ENCODE assay signal across 9 mouse cellular contexts in the genomic region with DNA sequence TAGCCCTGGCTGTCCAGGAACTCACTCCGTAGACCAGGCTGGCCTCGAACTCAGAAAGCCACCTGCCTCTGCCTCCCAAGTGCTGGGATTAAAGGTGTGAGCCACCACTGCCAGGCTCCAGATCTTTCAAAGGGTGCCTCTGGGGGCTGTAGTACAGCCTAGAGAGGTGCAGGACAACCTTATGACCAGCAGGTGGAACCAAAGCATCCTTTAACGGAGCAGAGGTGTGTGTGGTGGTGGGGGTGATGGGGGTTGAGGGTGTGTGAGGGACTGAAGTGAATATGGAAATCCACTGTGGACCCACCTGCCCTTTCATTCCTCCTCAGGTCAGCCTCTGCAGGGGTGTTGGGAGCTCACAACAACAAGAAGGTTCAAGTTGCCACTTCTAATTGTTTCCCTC. TPM values are rescaled to one million over a fixed set of nuclear protein-coding genes. Genes with fewer than 3 reads are reported as not detected.
DNase-seq lines count a peak whose midpoint lies in the region; ATAC-seq and TF ChIP-seq lines count a peak whose summit lies in the region.
"Had no signal": no experiment of that assay in that cellular context is flagged by ENCODE, and none has a peak within 500 bp of the region (broad histone marks: within the 10 kb centered on the region; RNA-seq: fewer than 3 reads in every experiment).

No protein-coding gene starts in this region.

- 78% methylated on average over 3 of the region's 3 CpGs for WGBS in spleen, adult 2 months
- 60% methylated on average over 3 of the region's 3 CpGs for WGBS in lung, embryonic 14.5 days

- no peaks in the 10 kb centered on the region for H3K9me3 ChIP-seq in lung, embryonic 14.5 days (ENCODE audit: low read depth, low read length)
- H3K9me3 ChIP-seq: lung, embryonic 15.5 days had no signal

- peak; percentile 33; the same call in 1 of the 2 replicates for TF ChIP-seq CTCF in spleen, adult 2 months (IDR thresholded peaks at IDR 0.05; ENCODE audit: extremely low read depth, insufficient read depth, insufficient read length, insufficient replicate concordance)
- peak; percentile 66 for TF ChIP-seq CTCF in lung, embryonic 14.5 days (IDR thresholded peaks at IDR 0.05; ENCODE audit: low read depth)

- H3K27me3 ChIP-seq in spleen, adult 2 months (ENCODE audit: control insufficient read depth, insufficient read depth, low read length) = no peaks in the 10 kb centered on the region
- no peaks in the 10 kb centered on the region for H3K27me3 ChIP-seq in lung, embryonic 14.5 days (ENCODE audit: insufficient read depth, low read length)
- H3K27me3 ChIP-seq: lung, embryonic 15.5 days had no signal

- H3K4me1 ChIP-seq in spleen, adult 2 months (ENCODE audit: control insufficient read depth, insufficient read depth, insufficient read length) = peaks cover 2% of the 10 kb centered on the region; the same call in 1 of the 2 replicates
- H3K4me1 ChIP-seq in lung, embryonic 14.5 days (ENCODE audit: insufficient read depth) = no peaks in the 10 kb centered on the region

- no peak for TF ChIP-seq POLR2A in spleen, adult 2 months (IDR thresholded peaks at IDR 0.05; ENCODE audit: low read depth, low read length)

- H3K4me2 ChIP-seq in lung, embryonic 14.5 days = no peak overlapping the region
- H3K4me2 ChIP-seq: lung, embryonic 15.5 days had no signal

- ATAC-seq in lung, embryonic 14.5 days (ENCODE audit: insufficient read depth) = no peak

- no peak overlapping the region for H3K27ac ChIP-seq in spleen, adult 2 months (ENCODE audit: insufficient read depth, low read length)
- no peak overlapping the region for H3K27ac ChIP-seq in lung, embryonic 14.5 days (ENCODE audit: low read depth)
- H3K27ac ChIP-seq: lung, embryonic 15.5 days had no signal

- DNase-seq in adrenal gland, postnatal 10 days = peak; percentile 35
- DNase-seq in adrenal gland, adult 8-10 months = no peak
- DNase-seq in spleen, adult 2 months (ENCODE audit: low read depth in 1 of 2, low spot score in 2 of 2) = no peak
- DNase-seq in spleen, adult 12 weeks (ENCODE audit: low spot score) = no peak
- DNase-seq in lung, embryonic 14.5 days = peak; percentile 62
- peak; percentile 66 for DNase-seq in thymus, postnatal 4 days
- no peak for DNase-seq in gastrocnemius, postnatal 4 days (ENCODE audit: low spot score in 2 of 2)
- DNase-seq in right cerebral cortex, postnatal 10 days (ENCODE audit: low spot score in 2 of 2) = no peak

- no peaks in the 10 kb centered on the region for H3K36me3 ChIP-seq in spleen, adult 2 months (ENCODE audit: control insufficient read depth, insufficient read depth, low read length)
- no peaks in the 10 kb centered on the region for H3K36me3 ChIP-seq in lung, embryonic 14.5 days (ENCODE audit: insufficient read depth)
- H3K36me3 ChIP-seq: lung, embryonic 15.5 days had no signal

- H3K4me3 ChIP-seq in spleen, adult 2 months (ENCODE audit: extremely low read depth, insufficient read depth, insufficient read length) = no peak overlapping the region
- H3K4me3 ChIP-seq in lung, embryonic 14.5 days (ENCODE audit: low read depth, low read length) = no peak overlapping the region
- H3K4me3 ChIP-seq: lung, embryonic 15.5 days had no signal

- H3K9ac ChIP-seq in lung, embryonic 14.5 days = no peak overlapping the region
- H3K9ac ChIP-seq: lung, embryonic 15.5 days had no signal

RNA-seq across cellular contexts. Expression of gene Gm20425, which starts 4.6 kb away (rescaled TPM):
- total RNA-seq in adrenal gland, postnatal 10 days (2021) = 10 to 100 TPM; 13.9 to 18.0 TPM
- 10 to 100 TPM; 14.1 to 20.5 (median 17.7) TPM for total RNA-seq in adrenal gland, adult 8-10 months (2022)
- 2.6 TPM in 1 of 2 replicates, not detected in the other for polyA plus RNA-seq in spleen, adult 2 months (2012; rRNA removed)
- polyA plus RNA-seq in lung, embryonic 14.5 days (2014; fragmentation: Nextera tagmentation; extraction: Ambion mirVana) = 3.4 TPM in 1 of 2 replicates, not detected in the other
- 1 to 10 TPM; 5.7 to 8.6 TPM for total RNA-seq in gastrocnemius, postnatal 4 days (2021)

RNA-seq across cellular contexts. Expression of gene Trf, which starts 4.8 kb away (rescaled TPM):
- total RNA-seq in adrenal gland, postnatal 10 days (2021) = 1,000 to 10,000 TPM; 3,036 to 6,940 TPM
- 100 to 1,000 TPM; 104 to 194 (median 130) TPM for total RNA-seq in adrenal gland, adult 8-10 months (2022)
- polyA plus RNA-seq in spleen, adult 2 months (2012; rRNA removed) = 259 and 287 TPM in 2 replicates
- 35.5 and 44.6 TPM in 2 replicates for polyA plus RNA-seq in lung, embryonic 14.5 days (2014; fragmentation: Nextera tagmentation; extraction: Ambion mirVana)
- 10 to 100 TPM; 24.5 to 82.3 TPM for total RNA-seq in gastrocnemius, postnatal 4 days (2021)

RNA-seq across cellular contexts. Expression of gene Srprb, which starts 23.5 kb away (rescaled TPM):
- total RNA-seq in adrenal gland, postnatal 10 days (2021) = 10 to 100 TPM; 21.9 to 26.8 TPM
- total RNA-seq in adrenal gland, adult 8-10 months (2022) = 10 to 100 TPM; 38.6 to 47.5 (median 43.1) TPM
- 21.2 and 28.4 TPM in 2 replicates for polyA plus RNA-seq in spleen, adult 2 months (2012; rRNA removed)
- polyA plus RNA-seq in lung, embryonic 14.5 days (2014; fragmentation: Nextera tagmentation; extraction: Ambion mirVana) = 63.5 and 68.2 TPM in 2 replicates
- 10 to 100 TPM; 19.8 to 22.3 TPM for total RNA-seq in gastrocnemius, postnatal 4 days (2021)

Comparison
In these comparisons a context has a peak if more than half of its experiments do, and no peak if none do; other contexts are left out.
1. DNase-seq: peak in adrenal gland, postnatal 10 days (single experiment), lung, embryonic 14.5 days (single experiment) and thymus, postnatal 4 days (single experiment); none in adrenal gland, adult 8-10 months (single experiment), spleen, adult 2 months (0 of 2), spleen, adult 12 weeks (single experiment), gastrocnemius, postnatal 4 days (0 of 2) and right cerebral cortex, postnatal 10 days (0 of 2).
2. RNA of gene Trf, which starts 4.8 kb away (total RNA-seq): 3,036 to 6,940 TPM in adrenal gland, postnatal 10 days; 104 to 194 TPM in adrenal gland, adult 8-10 months and 24.5 to 82.3 TPM in gastrocnemius, postnatal 4 days; every median in the first group is over 10 times any median in the second.